Mouse (Mus musculus): ENCODE measurements around the gene Lpgat1. TPM values are rescaled to one million over a fixed set of nuclear protein-coding genes. Genes with fewer than 3 reads are reported as not detected.

Gene Lpgat1
- polyA plus RNA-seq (2012; rRNA removed): 9.2 and 13.8 TPM in 2 replicates

DNA sequence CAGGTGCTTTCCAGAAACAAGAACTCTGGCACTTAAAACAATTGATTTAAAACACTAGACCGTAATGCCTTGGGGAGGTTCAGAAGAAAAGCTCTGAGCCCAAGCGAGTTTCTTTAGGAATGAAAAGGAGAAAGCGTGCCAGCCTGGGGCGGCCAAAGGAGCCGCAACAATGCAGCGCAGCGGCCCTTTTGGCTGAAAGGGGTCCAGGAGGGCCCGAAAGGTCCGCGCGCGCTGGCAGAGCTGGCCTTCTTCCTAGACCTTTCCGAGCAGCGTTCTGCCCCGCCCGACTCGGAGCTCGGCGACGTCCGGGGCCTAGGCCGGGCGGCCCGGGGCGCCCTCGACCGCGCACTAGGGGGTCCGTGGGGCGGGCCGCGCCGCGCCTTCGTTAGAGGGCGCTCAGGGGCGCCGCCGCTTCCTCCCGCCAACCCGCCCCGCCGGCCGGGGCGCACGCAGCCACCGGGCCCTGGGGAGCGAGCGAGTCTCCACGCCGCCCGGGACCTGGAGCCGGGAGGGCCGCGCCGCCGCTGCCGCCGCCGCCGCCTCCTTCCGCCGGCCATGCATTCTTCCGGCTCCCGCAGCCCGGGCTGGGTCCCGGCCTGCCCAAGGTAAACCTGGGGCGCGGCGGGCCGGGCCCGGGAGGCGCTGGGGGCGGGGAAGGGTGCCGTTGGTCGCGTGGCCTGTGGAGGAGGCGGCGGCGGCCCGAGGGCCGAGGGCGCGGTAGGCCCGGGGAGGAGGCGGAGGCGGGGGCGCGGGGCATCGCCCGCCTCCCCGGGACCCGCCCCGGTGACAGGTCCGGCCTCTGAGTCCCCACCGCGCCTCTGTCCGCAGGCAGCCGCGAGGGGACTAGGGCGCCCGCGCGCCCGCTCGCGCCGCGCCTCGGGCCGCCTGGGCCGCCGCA is at the start of gene Lpgat1:
Gene Lpgat1, plus strand, starts transcription at position 234 of the 898 bp plus-strand sequence.
- peak within 1 kb of the TSS; percentile 99 for H3K27ac ChIP-seq (ENCODE audit: insufficient read depth, low read length)
- H3K4me1 ChIP-seq (ENCODE audit: control insufficient read depth, insufficient read depth, insufficient read length): peaks cover 12% of the 10 kb centered on the region
- peak in 1 of 2 experiments; percentile 82 for DNase-seq (ENCODE audit: low read depth in 1 of 2, low spot score in 2 of 2)
- H3K4me3 ChIP-seq (ENCODE audit: extremely low read depth, insufficient read depth, insufficient read length): peak within 1 kb of the TSS; percentile 93
- WGBS: under 1% methylated on average over 78 of the region's 113 CpGs
- H3K27me3 ChIP-seq (ENCODE audit: control insufficient read depth, insufficient read depth, low read length): no peaks in the 10 kb centered on the region
- no peaks in the 10 kb centered on the region for H3K36me3 ChIP-seq (ENCODE audit: control insufficient read depth, insufficient read depth, low read length)
- TF ChIP-seq POLR2A (IDR thresholded peaks at IDR 0.05; ENCODE audit: low read depth, low read length) (no peak; the same call in 1 of the 2 replicates), CTCF (IDR thresholded peaks at IDR 0.05; ENCODE audit: extremely low read depth, insufficient read depth, insufficient read length, insufficient replicate concordance) (no peak)

DNA sequence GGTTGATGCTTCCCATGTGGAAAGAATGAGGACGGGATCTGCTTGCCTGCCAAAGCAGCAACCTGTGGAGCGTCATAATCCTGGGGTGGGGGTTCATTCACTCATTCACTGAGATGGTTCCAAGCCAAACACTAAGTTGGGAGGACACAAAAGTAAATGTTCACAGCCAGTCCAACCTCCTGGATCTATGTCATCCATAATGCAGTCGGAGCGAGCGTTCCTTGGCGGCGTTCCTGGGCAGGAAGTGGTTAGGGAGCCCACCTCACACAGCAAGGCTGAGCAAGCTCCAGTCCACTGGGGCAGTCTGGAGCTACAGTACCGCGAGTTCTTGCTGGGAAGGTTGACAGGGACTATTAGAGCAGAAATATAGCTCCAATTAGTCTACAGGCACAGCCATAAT is 49.6 kb upstream of the Lpgat1 start:
- H3K27me3 ChIP-seq (ENCODE audit: control insufficient read depth, insufficient read depth, low read length): no peaks in the 10 kb centered on the region
- H3K27ac ChIP-seq (ENCODE audit: insufficient read depth, low read length): no peak overlapping the region
- DNase-seq (ENCODE audit: low read depth in 1 of 2, low spot score in 2 of 2): no peak
- H3K4me3 ChIP-seq (ENCODE audit: extremely low read depth, insufficient read depth, insufficient read length): no peak overlapping the region
- 55% methylated on average over 9 of the region's 9 CpGs for WGBS
- H3K4me1 ChIP-seq (ENCODE audit: control insufficient read depth, insufficient read depth, insufficient read length): no peaks in the 10 kb centered on the region
- H3K36me3 ChIP-seq (ENCODE audit: control insufficient read depth, insufficient read depth, low read length): no peaks in the 10 kb centered on the region
- TF ChIP-seq CTCF (IDR thresholded peaks at IDR 0.05; ENCODE audit: extremely low read depth, insufficient read depth, insufficient read length, insufficient replicate concordance): no peak

DNA sequence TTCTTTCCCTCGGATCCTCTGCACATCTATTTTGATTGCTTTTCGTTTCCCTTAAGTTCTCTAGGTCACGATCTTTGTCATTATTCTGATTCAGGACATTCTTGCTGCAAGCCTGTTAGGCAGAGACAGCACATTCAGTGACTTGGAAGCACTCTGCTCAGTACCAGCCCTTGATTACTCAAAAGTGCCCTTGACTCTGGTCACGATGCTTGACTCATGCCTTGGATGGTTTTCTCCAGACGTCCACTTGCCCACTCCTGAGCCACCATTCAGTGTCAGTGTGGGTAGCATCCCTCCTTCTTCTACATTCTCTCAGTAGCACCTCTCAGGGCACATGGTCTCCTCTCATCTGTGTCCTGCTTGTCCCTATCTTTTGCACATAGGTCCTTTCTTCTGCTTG is 43.6 kb upstream of the Lpgat1 start:
- DNase-seq (ENCODE audit: low read depth in 1 of 2, low spot score in 2 of 2): no peak
- no peaks in the 10 kb centered on the region for H3K4me1 ChIP-seq (ENCODE audit: control insufficient read depth, insufficient read depth, insufficient read length)
- WGBS: 89% methylated on average over 5 of the region's 5 CpGs

DNA sequence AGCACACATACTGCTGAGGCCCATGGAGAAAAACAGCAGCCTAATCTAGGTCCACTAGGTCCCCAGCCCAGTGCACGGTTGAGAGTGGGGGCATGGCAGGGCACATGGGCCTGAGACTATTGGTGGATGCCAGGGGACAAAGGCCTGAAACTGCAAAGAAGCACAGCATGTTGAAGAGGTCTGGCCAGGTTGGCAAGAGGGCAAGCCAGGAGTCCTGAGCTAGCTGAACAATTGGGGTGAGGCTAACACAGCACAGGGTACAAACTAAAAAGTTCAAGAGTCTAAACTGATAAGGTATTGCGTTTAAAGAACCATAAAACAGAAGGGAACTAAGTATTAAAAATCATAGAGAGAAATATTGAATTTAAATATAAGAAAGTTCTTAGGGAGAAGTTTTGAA is 36.0 kb upstream of the Lpgat1 start:
- Histone ChIP-seq H3K27ac (ENCODE audit: insufficient read depth, low read length) (no peak overlapping the region), H3K27me3 (ENCODE audit: control insufficient read depth, insufficient read depth, low read length) (no peaks in the 10 kb centered on the region), H3K36me3 (ENCODE audit: control insufficient read depth, insufficient read depth, low read length) (no peaks in the 10 kb centered on the region), H3K4me3 (ENCODE audit: extremely low read depth, insufficient read depth, insufficient read length) (no peak overlapping the region), H3K4me1 (ENCODE audit: control insufficient read depth, insufficient read depth, insufficient read length) (no peaks in the 10 kb centered on the region)
- 83% methylated on average over 2 of the region's 2 CpGs for WGBS
- no peak for TF ChIP-seq CTCF (IDR thresholded peaks at IDR 0.05; ENCODE audit: extremely low read depth, insufficient read depth, insufficient read length, insufficient replicate concordance)
- no peak for TF ChIP-seq POLR2A (IDR thresholded peaks at IDR 0.05; ENCODE audit: low read depth, low read length)
- DNase-seq (ENCODE audit: low read depth in 1 of 2, low spot score in 2 of 2): no peak

More for the DNA sequence above, 43.6 kb upstream of the Lpgat1 start:
- Histone ChIP-seq H3K36me3 (ENCODE audit: control insufficient read depth, insufficient read depth, low read length) (no peaks in the 10 kb centered on the region), H3K27me3 (ENCODE audit: control insufficient read depth, insufficient read depth, low read length) (no peaks in the 10 kb centered on the region), H3K4me3 (ENCODE audit: extremely low read depth, insufficient read depth, insufficient read length) (no peak overlapping the region), H3K27ac (ENCODE audit: insufficient read depth, low read length) (no peak overlapping the region)
- TF ChIP-seq POLR2A (IDR thresholded peaks at IDR 0.05; ENCODE audit: low read depth, low read length) (no peak), CTCF (IDR thresholded peaks at IDR 0.05; ENCODE audit: extremely low read depth, insufficient read depth, insufficient read length, insufficient replicate concordance) (no peak)

DNA sequence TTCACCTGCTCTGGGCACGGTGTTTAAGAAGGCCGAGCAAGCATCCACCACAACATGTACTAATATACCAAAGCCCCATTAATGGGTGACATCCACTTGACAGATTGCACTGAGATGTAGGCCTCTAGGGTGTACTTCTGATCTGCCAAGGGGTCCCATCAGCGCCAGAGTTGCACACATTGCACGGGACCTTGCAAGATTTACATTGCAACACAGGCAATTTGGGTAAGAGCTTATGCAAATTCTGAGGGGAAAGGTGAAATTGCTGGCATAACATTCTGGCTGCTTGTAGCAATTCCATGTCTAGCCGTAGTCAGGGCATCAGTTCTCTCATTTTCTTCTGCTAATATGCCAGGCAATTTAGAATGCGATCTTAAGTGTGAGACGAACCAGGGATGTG is 30.1 kb upstream of the Lpgat1 start:
- Histone ChIP-seq H3K4me1 (ENCODE audit: control insufficient read depth, insufficient read depth, insufficient read length) (no peaks in the 10 kb centered on the region), H3K27me3 (ENCODE audit: control insufficient read depth, insufficient read depth, low read length) (no peaks in the 10 kb centered on the region), H3K27ac (ENCODE audit: insufficient read depth, low read length) (no peak overlapping the region), H3K36me3 (ENCODE audit: control insufficient read depth, insufficient read depth, low read length) (no peaks in the 10 kb centered on the region), H3K4me3 (ENCODE audit: extremely low read depth, insufficient read depth, insufficient read length) (no peak overlapping the region)
- 91% methylated on average over 7 of the region's 7 CpGs for WGBS
- no peak for DNase-seq (ENCODE audit: low read depth in 1 of 2, low spot score in 2 of 2)
- TF ChIP-seq CTCF (IDR thresholded peaks at IDR 0.05; ENCODE audit: extremely low read depth, insufficient read depth, insufficient read length, insufficient replicate concordance) (no peak), POLR2A (IDR thresholded peaks at IDR 0.05; ENCODE audit: low read depth, low read length) (no peak)

DNA sequence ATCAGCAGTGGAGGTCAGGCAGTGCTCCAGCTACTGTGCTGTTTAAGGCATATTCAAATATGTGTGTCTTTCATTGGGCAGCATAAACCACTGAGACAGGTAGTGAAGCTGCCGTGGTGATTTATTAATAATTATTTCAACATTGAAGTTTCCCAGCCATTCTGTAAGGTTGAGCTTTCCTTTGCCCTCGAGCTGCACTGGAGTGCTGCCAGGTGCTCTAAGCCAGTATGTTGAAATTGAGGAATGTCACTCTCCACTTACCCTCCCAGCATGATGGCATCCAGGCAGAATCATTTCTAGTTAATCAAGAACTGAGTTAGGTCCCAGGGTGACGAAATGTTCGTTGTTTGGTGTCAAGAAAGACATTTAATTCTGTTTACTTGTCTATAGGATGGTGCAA is 24.4 kb upstream of the Lpgat1 start:
- no peaks in the 10 kb centered on the region for H3K36me3 ChIP-seq (ENCODE audit: control insufficient read depth, insufficient read depth, low read length)
- DNase-seq (ENCODE audit: low read depth in 1 of 2, low spot score in 2 of 2): no peak
- TF ChIP-seq POLR2A (IDR thresholded peaks at IDR 0.05; ENCODE audit: low read depth, low read length): no peak
- TF ChIP-seq CTCF (IDR thresholded peaks at IDR 0.05; ENCODE audit: extremely low read depth, insufficient read depth, insufficient read length, insufficient replicate concordance): no peak
- no peaks in the 10 kb centered on the region for H3K27me3 ChIP-seq (ENCODE audit: control insufficient read depth, insufficient read depth, low read length)
- H3K4me1 ChIP-seq (ENCODE audit: control insufficient read depth, insufficient read depth, insufficient read length): no peaks in the 10 kb centered on the region
- no peak overlapping the region for H3K4me3 ChIP-seq (ENCODE audit: extremely low read depth, insufficient read depth, insufficient read length)
- WGBS: 76% methylated on average over 4 of the region's 4 CpGs
- no peak overlapping the region for H3K27ac ChIP-seq (ENCODE audit: insufficient read depth, low read length)

DNA sequence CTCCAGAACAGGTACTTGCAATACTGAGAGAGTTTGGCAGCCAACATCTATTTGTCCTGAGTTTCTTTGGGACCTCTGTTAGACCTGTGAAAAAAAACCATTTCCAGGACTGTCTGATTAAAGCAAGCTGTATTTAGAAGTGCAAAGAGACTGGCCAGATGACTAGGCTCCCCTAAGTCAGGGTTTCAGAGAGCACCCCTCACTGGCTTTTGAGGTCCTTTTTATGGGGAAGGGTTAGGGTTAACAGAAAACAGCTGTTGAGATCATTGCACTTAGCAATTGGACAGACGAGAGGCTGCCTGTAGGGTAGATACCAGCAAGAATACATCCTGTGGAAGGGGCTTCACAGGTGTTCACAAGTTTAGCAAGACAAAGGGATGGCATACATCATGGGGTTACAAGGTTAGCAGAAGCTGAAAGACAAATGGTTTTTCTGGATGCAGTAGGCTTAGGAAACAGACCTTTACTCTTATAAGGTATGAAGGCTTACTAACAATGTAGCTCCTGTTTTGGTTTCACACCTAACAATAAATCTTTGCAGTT is 19.3 kb upstream of the Lpgat1 start:
- Histone ChIP-seq H3K36me3 (ENCODE audit: control insufficient read depth, insufficient read depth, low read length) (no peaks in the 10 kb centered on the region), H3K27me3 (ENCODE audit: control insufficient read depth, insufficient read depth, low read length) (no peaks in the 10 kb centered on the region), H3K4me3 (ENCODE audit: extremely low read depth, insufficient read depth, insufficient read length) (no peak overlapping the region), H3K27ac (ENCODE audit: insufficient read depth, low read length) (no peak overlapping the region), H3K4me1 (ENCODE audit: control insufficient read depth, insufficient read depth, insufficient read length) (no peaks in the 10 kb centered on the region)
- TF ChIP-seq CTCF (IDR thresholded peaks at IDR 0.05; ENCODE audit: extremely low read depth, insufficient read depth, insufficient read length, insufficient replicate concordance) (no peak), POLR2A (IDR thresholded peaks at IDR 0.05; ENCODE audit: low read depth, low read length) (no peak)
- WGBS: 61% methylated on average over 1 of the region's 1 CpGs
- DNase-seq (ENCODE audit: low read depth in 1 of 2, low spot score in 2 of 2): no peak

Measured in spleen, adult 2 months (tissue).